Mouse (Mus musculus): ENCODE measurements around the gene Gan. TPM values are rescaled to one million over a fixed set of nuclear protein-coding genes. Genes with fewer than 3 reads are reported as not detected.

The Gan gene
- polyA plus RNA-seq, 1 experiment from 2014 or later = 2.8 TPM

DNA sequence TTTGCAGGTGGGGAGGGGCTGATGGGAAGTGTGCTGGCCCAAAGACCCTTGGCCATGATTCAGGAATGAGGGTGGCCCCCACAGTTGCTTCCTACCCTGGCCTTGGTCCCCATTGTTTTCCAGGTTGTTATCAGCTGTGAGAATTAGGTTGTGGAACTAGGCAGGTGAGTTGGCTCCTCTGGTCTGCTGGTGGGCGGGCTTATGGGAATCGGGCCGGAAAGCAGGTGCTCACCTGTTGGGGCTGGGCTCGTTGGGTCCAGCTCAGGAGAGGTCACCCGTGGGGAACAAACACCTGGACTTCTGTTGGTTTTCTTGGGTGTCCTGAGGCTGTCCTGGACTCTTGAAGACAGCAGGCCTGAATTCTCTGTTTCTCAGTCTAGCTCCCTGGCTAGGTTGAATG is 107.1 kb downstream of the Gan start:
- WGBS = 71% methylated on average over 5 of the region's 5 CpGs
- Histone ChIP-seq H3K4me1 (peaks cover 26% of the 10 kb centered on the region), H3K27me3 (replicated peaks) (no peaks in the 10 kb centered on the region), H3K9me3 (no peaks in the 10 kb centered on the region), H3K27ac (peak overlapping the region; percentile 57; the same call in 1 of the 2 replicates), H3K9ac (no peak overlapping the region), H3K36me3 (no peaks in the 10 kb centered on the region), H3K4me2 (no peak overlapping the region), H3K4me3 (replicated peaks) (no peak overlapping the region)
- ATAC-seq (ENCODE audit: insufficient read depth, low FRiP score, low read depth) = no peak

Other genes starting within 250 kb of the Gan start
- 74.4 and 75.8 TPM in 2 replicates for gene Cmc2, start 236.7 kb upstream of the Gan start, polyA plus RNA-seq (2015; fragmentation: Nextera tagmentation; extraction: Ambion mirVana)
- 30.7 and 33.0 TPM in 2 replicates for gene Cenpn, start 236.4 kb upstream of the Gan start, polyA plus RNA-seq (2015; fragmentation: Nextera tagmentation; extraction: Ambion mirVana)
- 8.9 and 10.0 TPM in 2 replicates for gene Atmin, start 214.7 kb upstream of the Gan start, polyA plus RNA-seq (2015; fragmentation: Nextera tagmentation; extraction: Ambion mirVana)
- gene 1700030J22Rik, start 179.2 kb upstream of the Gan start, polyA plus RNA-seq (2015; fragmentation: Nextera tagmentation; extraction: Ambion mirVana) = 1.3 and 1.7 TPM in 2 replicates
- gene Gcsh, start 164.6 kb upstream of the Gan start, polyA plus RNA-seq (2015; fragmentation: Nextera tagmentation; extraction: Ambion mirVana) = 138 and 143 TPM in 2 replicates
- 0.10 and 0.18 TPM in 2 replicates for gene Pkd1l2, start 75.7 kb upstream of the Gan start, polyA plus RNA-seq (2015; fragmentation: Nextera tagmentation; extraction: Ambion mirVana)
- 1.1 and 1.2 TPM in 2 replicates for gene Bco1, start 62.3 kb upstream of the Gan start, polyA plus RNA-seq (2015; fragmentation: Nextera tagmentation; extraction: Ambion mirVana)
- 31.8 and 32.1 TPM in 2 replicates for gene Cmip, start 98.9 kb downstream of the Gan start, polyA plus RNA-seq (2015; fragmentation: Nextera tagmentation; extraction: Ambion mirVana)